Mouse (Mus musculus) testis, adult 2 months (tissue): ENCODE measurements at regions not wholly inside any gene's neighbourhood (a gene's known extent, or its start where the extent isn't known, plus 50 kb on each side); places are given as distances from the start of the nearest gene placed in this dataset.

Experiments used
- CTCF ChIP-seq: fragments of 200-500 bp; IDR thresholded peaks from 2 replicates; pipeline ENCODE4 v1.5.1; 2012; ENCODE audit warnings: low read depth, mild to moderate bottlenecking, inconsistent platforms, low read length, moderate library complexity; ENCODE audit not compliant: control insufficient read depth, insufficient read depth, insufficient replicate concordance
- POLR2A ChIP-seq: fragments of 200-500 bp; IDR thresholded peaks from 2 replicates; pipeline ENCODE4 v1.6.1; 2012; ENCODE audit warnings: low read depth, mild to moderate bottlenecking, inconsistent platforms, low read length, moderate library complexity; ENCODE audit not compliant: control insufficient read depth

- no peak for TF ChIP-seq CTCF
- no peak for TF ChIP-seq POLR2A
Observed at GRCm38 (mm10) chr13:72783026-72783726, 154.6 kb downstream of the Irx2 start.
